Mouse (Mus musculus) ovary, postnatal 36 days (tissue): ENCODE measurements around the gene Tnfsf15.

Experiments
- DNase-seq: peaks from one replicate; pipeline ENCODE4 v3.0.0; 2022; ENCODE audit warnings: low spot score, mixed read lengths

Tnfsf15 gene

GRCm38 (mm10) chr4:63744693-63745171 is at the start of gene Tnfsf15:
Tnfsf15 (minus strand) TSS chr4:63745113.
- DNase-seq = peak; percentile 47

GRCm38 (mm10) chr4:63792328-63792727 is 47.4 kb upstream of the Tnfsf15 start:
- DNase-seq = no peak

GRCm38 (mm10) chr4:63785466-63785865 is 40.6 kb upstream of the Tnfsf15 start:
- DNase-seq = no peak

GRCm38 (mm10) chr4:63783826-63784225 is 38.9 kb upstream of the Tnfsf15 start:
- no peak for DNase-seq

- DNase-seq = no peak
Measured at GRCm38 (mm10) chr4:63782970-63783613, 38.2 kb upstream of the Tnfsf15 start.

- no peak for DNase-seq
Measured at GRCm38 (mm10) chr4:63777223-63777622, 32.3 kb upstream of the Tnfsf15 start.

- DNase-seq = no peak
Measured at GRCm38 (mm10) chr4:63773306-63774090, 28.6 kb upstream of the Tnfsf15 start.

- DNase-seq = no peak
Measured at GRCm38 (mm10) chr4:63772514-63772913, 27.6 kb upstream of the Tnfsf15 start.

- no peak for DNase-seq
Measured at GRCm38 (mm10) chr4:63771291-63771690, 26.4 kb upstream of the Tnfsf15 start.

- no peak for DNase-seq
Measured at GRCm38 (mm10) chr4:63769161-63769560, 24.2 kb upstream of the Tnfsf15 start.

GRCm38 (mm10) chr4:63765050-63765449 is 20.1 kb upstream of the Tnfsf15 start:
- no peak for DNase-seq

GRCm38 (mm10) chr4:63759931-63760330 is 15.0 kb upstream of the Tnfsf15 start:
- no peak for DNase-seq

GRCm38 (mm10) chr4:63757527-63758154 is 12.7 kb upstream of the Tnfsf15 start:
- no peak for DNase-seq

GRCm38 (mm10) chr4:63756072-63756471 is 11.2 kb upstream of the Tnfsf15 start:
- no peak for DNase-seq

GRCm38 (mm10) chr4:63754467-63755020 is 9.6 kb upstream of the Tnfsf15 start:
- DNase-seq = no peak

- DNase-seq = no peak
Measured at GRCm38 (mm10) chr4:63753855-63754254, 8.9 kb upstream of the Tnfsf15 start.

- peak; percentile 53 for DNase-seq
Measured at GRCm38 (mm10) chr4:63752687-63753523, 8.0 kb upstream of the Tnfsf15 start.

- no peak for DNase-seq
Measured at GRCm38 (mm10) chr4:63748061-63748730, 3.3 kb upstream of the Tnfsf15 start.

GRCm38 (mm10) chr4:63745271-63745670 is 358 bp upstream of the Tnfsf15 start:
- no peak for DNase-seq

GRCm38 (mm10) chr4:63743660-63744059 is 1.3 kb downstream of the Tnfsf15 start:
- no peak for DNase-seq

GRCm38 (mm10) chr4:63742763-63743371 is 2.0 kb downstream of the Tnfsf15 start:
- DNase-seq = no peak
